Mouse (Mus musculus): ENCODE measurements at regions not wholly inside any gene's neighbourhood (a gene's known extent, or its start where the extent isn't known, plus 50 kb on each side); places are given as distances from the start of the nearest gene placed in this dataset.

DNA sequence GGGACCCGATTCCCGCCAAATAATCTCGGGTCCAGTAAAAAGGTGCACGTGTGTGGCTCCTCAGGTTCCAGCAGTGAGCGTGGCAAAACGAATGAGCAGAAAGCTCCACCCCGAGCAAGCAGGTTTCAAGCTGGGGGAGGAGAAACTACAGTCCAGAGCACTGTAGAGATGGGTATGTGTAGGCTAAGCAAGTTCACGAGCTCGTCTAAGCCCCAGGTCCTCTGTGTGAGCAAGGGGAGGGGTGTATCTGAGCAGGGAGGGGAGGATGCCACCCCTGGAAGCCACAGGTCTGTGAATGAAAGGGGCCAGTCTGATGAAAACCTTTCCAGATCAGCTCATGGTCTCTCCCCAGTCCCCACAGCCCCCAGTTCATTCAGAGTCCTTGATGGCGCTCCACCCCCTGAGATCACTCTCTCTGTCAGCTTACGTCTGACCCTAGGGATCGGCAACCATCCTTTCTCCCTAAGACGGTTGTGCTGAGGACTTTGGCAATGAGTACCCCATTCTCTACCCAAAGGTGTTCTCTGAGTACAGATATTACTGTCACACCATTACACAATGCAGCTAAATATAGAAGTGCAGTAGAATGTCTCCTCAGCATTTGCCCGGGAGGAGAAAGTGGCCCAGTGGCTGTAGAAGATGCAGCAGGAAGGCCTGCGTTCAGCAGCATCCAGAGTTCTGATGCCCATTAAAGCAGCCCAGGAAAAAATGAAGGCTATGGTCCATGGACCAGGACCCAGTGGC, 89.2 kb upstream of the Ubl3 start:
- no peaks in the 10 kb centered on the region for H3K27me3 ChIP-seq
- no peak for ATAC-seq (ENCODE audit: borderline replicate concordance, extremely low read depth, low FRiP score, low TSS enrichment)
- H3K36me3 ChIP-seq = no peaks in the 10 kb centered on the region
- no peak overlapping the region for H3K4me3 ChIP-seq
- H3K4me1 ChIP-seq = peaks cover 8% of the 10 kb centered on the region; the same call in 1 of the 2 replicates
- no peaks in the 10 kb centered on the region for H3K9me3 ChIP-seq
- WGBS = 41% methylated on average over 15 of the region's 15 CpGs
- no peak overlapping the region for H3K4me2 ChIP-seq
- H3K27ac ChIP-seq = no peak overlapping the region
- H3K9ac ChIP-seq = no peak overlapping the region

DNA sequence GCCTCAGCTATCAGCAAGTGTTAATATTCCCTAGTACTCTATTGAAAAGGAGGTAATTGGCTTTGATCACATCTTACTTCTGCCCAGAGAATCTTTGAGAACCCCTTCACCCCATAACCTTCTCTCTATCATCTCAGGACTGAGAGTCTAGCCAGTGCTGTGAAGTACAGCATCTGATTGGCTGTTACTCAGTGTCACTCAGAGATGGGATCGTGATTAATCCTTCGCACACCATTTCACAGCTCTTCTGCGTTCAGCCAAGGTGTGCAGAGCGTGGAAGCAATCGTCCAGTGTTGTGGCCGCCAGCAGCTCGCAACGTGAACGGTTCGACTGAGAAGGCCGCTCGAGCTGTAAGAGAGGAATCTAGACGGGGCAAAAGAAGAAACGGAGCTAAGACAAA, 87.9 kb upstream of the Ubl3 start:
- Histone ChIP-seq H3K4me1 (peaks cover 7% of the 10 kb centered on the region; the same call in 1 of the 2 replicates), H3K27ac (no peak overlapping the region), H3K4me3 (no peak overlapping the region), H3K9ac (no peak overlapping the region), H3K36me3 (no peaks in the 10 kb centered on the region), H3K4me2 (no peak overlapping the region), H3K9me3 (no peaks in the 10 kb centered on the region), H3K27me3 (no peaks in the 10 kb centered on the region)
- 45% methylated on average over 13 of the region's 14 CpGs for WGBS
- ATAC-seq (ENCODE audit: borderline replicate concordance, extremely low read depth, low FRiP score, low TSS enrichment) = no peak

DNA sequence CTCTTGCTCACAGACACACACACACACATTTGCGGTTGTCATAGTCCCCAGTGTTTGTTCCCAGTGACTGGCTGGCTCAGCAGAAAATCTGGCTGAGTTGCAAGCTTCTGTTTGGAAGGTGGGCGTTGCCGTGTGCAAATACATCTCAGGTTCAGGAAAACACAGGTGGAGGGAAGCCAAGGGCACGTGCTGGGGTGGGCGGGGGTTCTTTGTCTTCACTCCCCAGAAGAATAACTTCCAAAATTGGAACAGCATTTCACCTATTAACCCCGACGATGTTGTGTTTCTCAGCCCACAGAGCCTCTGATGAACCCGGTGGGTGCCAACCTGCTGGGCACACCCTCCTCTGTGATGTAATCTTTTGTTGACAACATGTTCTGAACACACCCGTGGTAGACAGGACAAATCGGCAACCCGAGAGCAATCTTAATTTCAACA, 82.3 kb upstream of the Ubl3 start:
- no peaks in the 10 kb centered on the region for H3K36me3 ChIP-seq
- no peaks in the 10 kb centered on the region for H3K27me3 ChIP-seq
- no peak overlapping the region for H3K27ac ChIP-seq
- 44% methylated on average over 11 of the region's 11 CpGs for WGBS
- no peak overlapping the region for H3K9ac ChIP-seq
- H3K4me2 ChIP-seq = no peak overlapping the region
- no peak for ATAC-seq (ENCODE audit: borderline replicate concordance, extremely low read depth, low FRiP score, low TSS enrichment)
- peaks cover 35% of the 10 kb centered on the region for H3K4me1 ChIP-seq
- H3K9me3 ChIP-seq = no peaks in the 10 kb centered on the region
- H3K4me3 ChIP-seq = no peak overlapping the region

DNA sequence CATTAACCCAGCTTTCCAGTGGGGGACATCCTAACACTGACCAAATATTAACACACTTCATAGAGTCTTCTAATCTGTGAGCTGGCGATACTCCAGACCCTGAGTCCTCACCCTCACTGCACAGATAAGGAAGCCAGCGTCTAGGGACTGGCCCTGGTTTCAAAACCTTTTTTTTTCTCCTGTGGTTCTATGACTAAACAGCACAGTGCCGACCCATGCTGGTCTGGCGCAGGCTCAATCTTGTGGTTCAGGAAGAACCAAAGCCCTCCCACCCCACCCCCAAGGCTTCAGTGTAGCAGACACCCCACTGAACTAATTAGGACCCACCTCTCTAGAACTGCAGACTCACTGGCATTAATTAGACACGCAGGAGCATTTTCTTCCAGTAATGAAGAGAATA, 81.4 kb upstream of the Ubl3 start:
- Histone ChIP-seq H3K4me3 (no peak overlapping the region), H3K9me3 (no peaks in the 10 kb centered on the region), H3K9ac (no peak overlapping the region), H3K27me3 (no peaks in the 10 kb centered on the region), H3K36me3 (no peaks in the 10 kb centered on the region), H3K4me2 (no peak overlapping the region), H3K4me1 (peaks cover 35% of the 10 kb centered on the region), H3K27ac (no peak overlapping the region)
- peak; percentile 32 for ATAC-seq (ENCODE audit: borderline replicate concordance, extremely low read depth, low FRiP score, low TSS enrichment)
- WGBS = 35% methylated on average over 5 of the region's 5 CpGs

DNA sequence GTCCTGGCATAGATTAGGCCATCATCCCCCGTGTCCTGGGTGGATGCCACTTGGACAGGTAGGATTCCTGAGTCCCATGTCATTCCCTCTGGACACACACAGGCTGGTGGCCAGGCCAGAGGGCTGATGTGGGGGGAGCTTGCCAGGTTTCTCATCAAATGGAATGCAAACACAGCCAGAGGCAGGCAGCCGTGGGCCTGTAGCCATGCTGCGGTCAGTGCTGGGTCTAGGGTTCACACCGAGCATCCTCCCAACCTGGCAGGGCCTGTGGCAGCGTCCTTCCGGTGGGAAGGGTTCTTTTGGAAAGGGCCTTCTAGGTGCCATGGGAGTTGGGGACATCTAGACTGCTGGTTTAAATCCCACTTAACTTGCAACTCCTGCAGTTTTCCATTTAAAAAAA, 80.7 kb upstream of the Ubl3 start:
- Histone ChIP-seq H3K4me3 (no peak overlapping the region), H3K27me3 (no peaks in the 10 kb centered on the region), H3K4me2 (no peak overlapping the region), H3K4me1 (peaks cover 35% of the 10 kb centered on the region), H3K9me3 (no peaks in the 10 kb centered on the region), H3K9ac (no peak overlapping the region), H3K36me3 (no peaks in the 10 kb centered on the region), H3K27ac (peak overlapping the region; percentile 65)
- ATAC-seq (ENCODE audit: borderline replicate concordance, extremely low read depth, low FRiP score, low TSS enrichment) = no peak
- WGBS = 63% methylated on average over 6 of the region's 6 CpGs

DNA sequence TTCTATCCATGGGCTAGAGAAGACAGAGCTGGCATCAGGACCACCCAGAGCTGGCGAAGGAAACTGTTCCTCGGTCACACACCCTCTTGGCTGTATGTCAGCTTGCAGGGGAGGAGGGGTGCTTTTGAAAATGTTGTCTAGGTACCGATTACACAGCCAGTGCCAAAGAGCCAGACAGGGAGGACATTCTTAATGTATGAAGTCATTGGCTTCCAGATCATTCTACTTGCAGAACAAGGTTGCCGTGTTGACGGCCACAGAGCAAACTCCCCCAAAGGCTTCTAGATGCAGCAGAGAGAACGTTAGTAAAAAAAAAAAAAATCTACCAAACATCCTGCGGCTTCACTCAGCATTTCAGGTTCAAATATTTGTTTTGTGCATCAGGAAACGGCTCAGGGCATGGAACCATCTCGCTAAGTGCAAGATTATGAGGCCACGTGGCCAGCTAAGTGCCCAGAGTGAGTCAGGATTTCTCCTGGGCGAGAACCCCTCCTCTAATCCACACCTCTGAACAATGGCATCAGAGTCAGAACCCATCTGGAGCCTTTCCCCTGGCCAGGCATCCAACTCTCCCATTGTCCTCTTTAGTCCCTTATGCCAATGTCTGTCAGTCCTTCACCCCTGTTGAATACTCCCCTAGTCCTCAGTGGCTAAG, 80.1 kb upstream of the Ubl3 start:
- Histone ChIP-seq H3K9ac (no peak overlapping the region), H3K9me3 (no peaks in the 10 kb centered on the region), H3K4me1 (peaks cover 35% of the 10 kb centered on the region), H3K4me3 (no peak overlapping the region), H3K27ac (peak overlapping the region; percentile 65), H3K36me3 (no peaks in the 10 kb centered on the region), H3K27me3 (no peaks in the 10 kb centered on the region), H3K4me2 (peak overlapping the region; percentile 5; the same call in 1 of the 2 replicates)
- ATAC-seq (ENCODE audit: borderline replicate concordance, extremely low read depth, low FRiP score, low TSS enrichment) = 0 out of 2 replicates have a peak, but pooled peaks have one; percentile 38
- 31% methylated on average over 11 of the region's 11 CpGs for WGBS

DNA sequence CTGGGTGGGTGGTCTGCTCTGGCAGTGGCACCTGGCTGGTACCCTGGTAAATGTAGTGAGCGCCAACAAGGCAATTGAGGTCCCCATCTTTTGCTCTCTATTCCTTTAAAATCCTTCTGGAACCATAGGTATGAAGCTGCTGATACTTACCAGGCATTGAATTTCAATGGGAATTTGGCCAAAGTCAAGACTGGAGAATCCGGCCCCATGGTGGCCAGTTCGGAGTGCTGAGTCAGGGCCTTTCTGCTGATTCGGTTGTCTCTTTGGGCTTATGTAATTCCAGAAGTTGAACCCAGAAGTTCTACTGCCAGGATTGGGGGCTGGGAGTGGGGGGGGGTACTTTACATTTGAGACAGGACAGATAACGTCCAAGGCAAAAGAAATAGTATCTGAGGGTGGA, 79.0 kb upstream of the Ubl3 start:
- no peaks in the 10 kb centered on the region for H3K9me3 ChIP-seq
- H3K36me3 ChIP-seq = no peaks in the 10 kb centered on the region
- H3K27me3 ChIP-seq = no peaks in the 10 kb centered on the region
- no peak overlapping the region for H3K4me2 ChIP-seq
- H3K27ac ChIP-seq = no peak overlapping the region
- H3K4me3 ChIP-seq = no peak overlapping the region
- no peak overlapping the region for H3K9ac ChIP-seq
- H3K4me1 ChIP-seq = peaks cover 35% of the 10 kb centered on the region
- WGBS = 70% methylated on average over 5 of the region's 5 CpGs
- no peak for ATAC-seq (ENCODE audit: borderline replicate concordance, extremely low read depth, low FRiP score, low TSS enrichment)

DNA sequence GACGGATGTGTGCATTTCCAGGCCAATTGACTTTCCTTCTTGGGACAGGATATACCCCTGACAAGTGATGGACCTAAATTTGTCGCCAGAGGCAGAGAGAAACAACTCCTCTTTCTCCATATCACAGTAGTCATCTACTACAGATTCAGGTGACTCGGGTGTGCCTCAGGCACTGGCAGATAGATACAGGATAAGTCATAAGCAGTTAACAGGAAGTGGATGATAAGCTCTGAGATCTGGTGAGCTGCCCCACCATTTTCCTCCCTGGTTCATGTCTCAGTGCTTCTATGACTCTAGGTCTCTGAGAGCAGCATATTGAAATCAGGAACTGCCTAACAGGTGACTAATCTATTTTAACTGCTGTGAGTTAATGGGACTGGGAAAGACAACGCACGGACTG, 73.4 kb upstream of the Ubl3 start:
- H3K36me3 ChIP-seq = no peaks in the 10 kb centered on the region
- no peaks in the 10 kb centered on the region for H3K9me3 ChIP-seq
- no peak overlapping the region for H3K9ac ChIP-seq
- ATAC-seq (ENCODE audit: borderline replicate concordance, extremely low read depth, low FRiP score, low TSS enrichment) = no peak
- H3K4me2 ChIP-seq = no peak overlapping the region
- no peak overlapping the region for H3K27ac ChIP-seq
- no peak overlapping the region for H3K4me3 ChIP-seq
- H3K27me3 ChIP-seq = no peaks in the 10 kb centered on the region
- no peaks in the 10 kb centered on the region for H3K4me1 ChIP-seq
- WGBS = 84% methylated on average over 5 of the region's 5 CpGs

DNA sequence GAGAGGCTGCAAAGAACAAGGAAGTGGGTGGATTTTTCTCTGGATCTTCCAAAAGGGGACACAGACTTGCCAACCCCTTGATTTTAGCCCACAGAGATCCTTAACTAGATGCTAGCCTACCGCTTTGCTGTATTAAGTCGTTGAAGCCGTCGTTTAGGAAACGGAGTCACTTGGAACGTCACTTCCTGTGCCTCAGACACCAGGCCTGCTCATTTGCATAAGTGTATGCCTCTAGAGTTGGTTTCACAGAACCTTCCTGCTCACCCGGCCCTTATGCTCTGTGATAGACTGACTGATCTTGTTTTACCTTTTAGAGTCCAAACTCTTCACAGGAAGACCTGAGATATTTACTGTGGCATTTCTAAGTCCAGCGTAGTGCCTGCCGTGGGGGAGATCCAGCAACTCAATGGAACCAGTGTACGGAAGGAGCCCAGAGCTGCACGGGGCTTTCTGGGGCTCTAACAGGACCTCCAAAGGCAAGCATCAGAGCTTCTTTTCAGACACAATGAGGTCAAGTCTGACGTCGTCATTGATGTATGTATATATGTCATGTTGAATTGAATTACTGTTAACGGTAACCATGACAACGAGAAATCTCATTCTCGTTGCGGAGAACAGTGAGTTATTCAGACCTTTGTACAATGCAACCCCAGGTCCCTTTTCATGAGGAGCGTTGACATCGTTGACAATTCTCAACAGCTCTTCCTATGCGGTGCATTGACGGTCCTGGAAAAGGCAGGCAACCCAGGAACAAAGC, 72.2 kb upstream of the Ubl3 start:
- Histone ChIP-seq H3K9me3 (no peaks in the 10 kb centered on the region), H3K9ac (no peak overlapping the region), H3K27me3 (no peaks in the 10 kb centered on the region), H3K4me2 (no peak overlapping the region), H3K27ac (no peak overlapping the region), H3K4me1 (no peaks in the 10 kb centered on the region), H3K4me3 (no peak overlapping the region), H3K36me3 (no peaks in the 10 kb centered on the region)
- WGBS = 64% methylated on average over 21 of the region's 21 CpGs
- ATAC-seq (ENCODE audit: borderline replicate concordance, extremely low read depth, low FRiP score, low TSS enrichment) = no peak

DNA sequence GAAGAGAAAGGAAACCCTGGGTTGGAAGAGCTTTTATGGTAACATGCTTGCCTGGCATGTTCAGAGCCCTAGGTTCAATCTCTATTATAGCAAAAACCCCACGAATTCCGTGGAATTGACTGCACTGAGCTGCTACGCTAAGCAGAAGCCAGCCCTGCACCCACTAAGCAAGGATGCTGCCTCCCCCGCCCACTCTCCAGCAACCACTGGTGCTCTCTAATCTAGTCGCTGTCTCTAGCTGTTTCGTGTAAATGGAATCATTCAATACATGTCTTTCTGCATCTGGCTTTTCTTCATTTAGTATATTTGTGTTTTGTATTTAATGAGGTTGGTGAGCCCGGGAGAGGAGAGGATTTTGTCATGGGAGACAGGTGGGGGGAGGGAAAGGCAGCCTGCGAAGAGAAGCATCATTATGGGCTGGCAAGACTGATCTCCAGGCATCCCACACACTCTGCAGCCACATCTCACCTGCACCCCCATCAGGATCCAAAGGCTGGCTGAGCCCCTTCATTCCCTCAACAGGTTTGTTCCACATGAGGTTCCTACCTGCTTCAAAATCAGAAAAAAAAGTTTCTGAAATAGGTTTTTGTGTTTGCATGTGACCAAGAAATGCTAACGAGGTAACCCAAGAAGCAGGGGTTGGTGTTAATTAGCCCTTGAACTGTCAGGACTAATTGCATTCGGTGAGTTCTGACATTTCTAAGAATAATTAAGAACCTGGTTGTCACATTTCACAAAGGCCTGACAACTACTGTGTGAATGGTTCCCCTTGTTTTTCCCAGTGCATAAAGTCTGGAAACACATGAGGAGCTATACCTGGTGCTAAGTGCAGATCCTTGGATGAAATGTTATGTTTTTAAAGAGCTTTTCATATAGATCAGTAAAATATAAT, 68.6 kb upstream of the Ubl3 start:
- Histone ChIP-seq H3K4me3 (no peak overlapping the region), H3K27me3 (no peaks in the 10 kb centered on the region), H3K27ac (no peak overlapping the region), H3K4me2 (no peak overlapping the region), H3K36me3 (no peaks in the 10 kb centered on the region), H3K9me3 (no peaks in the 10 kb centered on the region), H3K9ac (no peak overlapping the region), H3K4me1 (peaks cover under 1% of the 10 kb centered on the region; the same call in 1 of the 2 replicates)
- WGBS = 60% methylated on average over 10 of the region's 10 CpGs
- no peak for ATAC-seq (ENCODE audit: borderline replicate concordance, extremely low read depth, low FRiP score, low TSS enrichment)

DNA sequence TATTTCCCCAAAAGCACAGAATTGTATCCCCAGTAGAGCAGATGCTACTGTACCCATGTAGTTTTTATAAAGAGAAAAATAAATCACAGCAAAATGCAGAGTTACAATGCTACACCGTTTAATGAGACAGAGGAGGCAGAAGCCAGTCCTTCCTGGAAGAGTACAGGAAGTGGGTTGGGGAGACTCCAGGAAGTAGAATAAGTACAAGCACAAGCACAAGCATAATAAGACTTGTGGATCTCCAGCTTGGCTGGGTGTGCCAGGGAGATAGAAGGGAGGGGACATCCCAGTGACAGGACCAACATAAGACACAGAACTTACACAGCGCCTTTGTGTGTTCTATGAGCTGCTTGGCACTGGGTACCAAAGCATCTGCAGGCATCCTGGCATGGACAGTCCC, 67.3 kb upstream of the Ubl3 start:
- Histone ChIP-seq H3K4me2 (no peak overlapping the region), H3K27me3 (no peaks in the 10 kb centered on the region), H3K4me3 (no peak overlapping the region), H3K4me1 (peaks cover 5% of the 10 kb centered on the region; the same call in 1 of the 2 replicates), H3K36me3 (no peaks in the 10 kb centered on the region), H3K9ac (no peak overlapping the region), H3K27ac (no peak overlapping the region), H3K9me3 (no peaks in the 10 kb centered on the region)
- 84% methylated on average over 2 of the region's 2 CpGs for WGBS
- ATAC-seq (ENCODE audit: borderline replicate concordance, extremely low read depth, low FRiP score, low TSS enrichment) = no peak

All from lung, embryonic 15.5 days (tissue).